Mouse (Mus musculus) induced T-regulatory cell, adult 2 months (primary cell): ENCODE results near the gene Plce1.

Experiments used
- DNase-seq: peaks from one replicate; pipeline ENCODE4 v3.0.0-alpha.2; 2012; ENCODE audit warnings: low read depth

Gene Plce1

DNA sequence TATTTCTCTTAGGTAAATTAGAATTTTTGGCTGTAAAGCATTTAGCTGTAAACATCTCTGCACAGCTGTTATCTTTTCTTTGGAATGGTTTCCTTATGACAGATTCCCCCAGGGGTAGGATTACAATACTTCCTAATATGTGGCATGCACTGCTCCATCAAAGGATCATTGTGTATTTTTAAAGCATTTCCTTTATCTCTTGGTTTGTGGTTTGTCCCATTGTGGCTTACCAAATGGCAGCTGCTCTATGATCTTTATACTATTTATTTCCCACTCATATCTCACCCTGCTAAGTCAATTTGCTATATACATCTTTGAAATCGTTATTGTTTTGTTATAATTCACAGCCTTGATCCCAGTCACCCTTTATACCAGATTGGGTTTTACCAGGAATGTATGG is 352.3 kb downstream of the Plce1 start:
- DNase-seq: no peak
